Mouse (Mus musculus) stomach, postnatal 0 days (tissue): ENCODE results near the gene Myg1. TPM values are rescaled to one million over a fixed set of nuclear protein-coding genes. Genes with fewer than 3 reads are reported as not detected.

Experiments
- ATAC-seq: fragments of 200-750 bp; cut with Nextera tagmentation; 2 replicates; pipeline ENCODE4 v1.8.0; 2017; ENCODE audit not compliant: low FRiP score, low TSS enrichment
- DNase-seq: peaks from one replicate; pipeline ENCODE4 v3.0.0-alpha.2; 2016; ENCODE audit warnings: low spot score
- H3K27ac ChIP-seq: fragments of 300-500 bp; sonication (generic); replicated peaks from 2 replicates; pipeline ENCODE4 v1.5.1; 2014; ENCODE audit warnings: mild to moderate bottlenecking, control low read depth
- H3K27me3 ChIP-seq: fragments of 300-500 bp; sonication (generic); 2 replicates; pipeline ENCODE4 v1.6.1; 2014; ENCODE audit warnings: low read length; ENCODE audit not compliant: control insufficient read depth, insufficient read depth
- H3K36me3 ChIP-seq: fragments of 300-500 bp; sonication (generic); 2 replicates; pipeline ENCODE4 v1.6.1; 2014; ENCODE audit warnings: low read length, mixed read lengths; ENCODE audit not compliant: control insufficient read depth, insufficient read depth
- H3K4me1 ChIP-seq: fragments of 300-500 bp; sonication (generic); replicated peaks from 2 replicates; pipeline ENCODE4 v1.6.1; 2014; ENCODE audit warnings: antibody characterized with exemption; ENCODE audit not compliant: control insufficient read depth, insufficient read depth
- H3K4me2 ChIP-seq: fragments of 300-500 bp; sonication (generic); replicated peaks from 2 replicates; pipeline ENCODE4 v1.6.1; 2014; ENCODE audit warnings: low read depth, mild to moderate bottlenecking, control low read depth, moderate library complexity
- H3K4me3 ChIP-seq: fragments of 300-500 bp; sonication (generic); 2 replicates; pipeline ENCODE4 v1.5.1; 2014; ENCODE audit warnings: low read depth, low read length, control low read depth
- H3K9ac ChIP-seq: fragments of 300-500 bp; sonication (generic); 2 replicates; pipeline ENCODE4 v1.6.1; 2014; ENCODE audit warnings: mild to moderate bottlenecking, low read length, control low read depth, mixed read lengths
- H3K9me3 ChIP-seq: fragments of 300-500 bp; sonication (generic); 2 replicates; pipeline ENCODE4 v1.6.1; 2016; ENCODE audit warnings: low read length; ENCODE audit not compliant: control insufficient read depth
- CTCF ChIP-seq: IDR thresholded peaks from 2 replicates; pipeline ENCODE4 v1.5.1; 2016; ENCODE audit warnings: antibody characterized with exemption, low read depth, mild to moderate bottlenecking, moderate library complexity
- EP300 ChIP-seq: optimal IDR thresholded peaks from 2 replicates; pipeline ENCODE3; 2016; ENCODE audit warnings: antibody characterized with exemption
- WGBS: fragments of 180-500 bp; shearing (Covaris S2); extraction: QIAGEN DNeasy Blood & Tissue Kit; methylation state at CpG from one replicate; pipeline ENCODE4 v1.1.7; 2014; 5-methylcytosine and 5-hydroxymethylcytosine counted together
- polyA plus RNA-seq: library from polyadenylated mRNA; unstranded; fragments of >200 nt; fragmentation: Nextera tagmentation; extraction: Ambion mirVana; gene quantifications from 2 replicates; pipeline ENCODE4 v1.2.1, GENCODE M21; 2015

Gene Myg1
- polyA plus RNA-seq, 1 experiment from 2014 or later = 44.8 TPM

DNA sequence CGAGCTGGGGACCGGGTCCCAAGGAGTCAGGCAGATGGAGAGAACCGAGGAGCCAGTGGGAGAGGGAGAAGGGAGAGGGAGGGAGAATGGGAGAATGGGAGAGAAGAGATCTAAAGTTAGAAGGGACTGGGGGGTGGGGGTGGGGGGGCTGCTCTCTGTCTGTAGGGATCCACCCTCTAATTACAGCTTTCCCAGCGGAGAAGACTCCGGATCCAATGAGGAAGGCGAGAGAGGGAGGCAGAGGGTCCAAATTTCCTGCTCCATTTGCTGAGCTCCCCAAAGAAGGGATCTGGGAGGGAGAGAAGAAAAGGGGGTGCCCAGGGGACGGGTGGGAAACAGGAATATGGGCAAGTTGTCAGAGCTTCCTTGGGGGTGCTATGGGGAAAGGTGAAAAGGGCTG is 34.7 kb downstream of the Myg1 start:
- Histone ChIP-seq H3K36me3 (no peaks in the 10 kb centered on the region), H3K27me3 (no peaks in the 10 kb centered on the region; the same call in 1 of the 2 replicates), H3K9ac (no peak overlapping the region), H3K4me2 (peak overlapping the region; percentile 35), H3K27ac (no peak overlapping the region), H3K9me3 (no peaks in the 10 kb centered on the region), H3K4me3 (peak overlapping the region; percentile 17), H3K4me1 (peaks cover 5% of the 10 kb centered on the region; the same call in 1 of the 2 replicates)
- TF ChIP-seq EP300 (no peak), CTCF (no peak)
- ATAC-seq = no peak
- DNase-seq = no peak
- 12% methylated on average over 7 of the region's 7 CpGs for WGBS

DNA sequence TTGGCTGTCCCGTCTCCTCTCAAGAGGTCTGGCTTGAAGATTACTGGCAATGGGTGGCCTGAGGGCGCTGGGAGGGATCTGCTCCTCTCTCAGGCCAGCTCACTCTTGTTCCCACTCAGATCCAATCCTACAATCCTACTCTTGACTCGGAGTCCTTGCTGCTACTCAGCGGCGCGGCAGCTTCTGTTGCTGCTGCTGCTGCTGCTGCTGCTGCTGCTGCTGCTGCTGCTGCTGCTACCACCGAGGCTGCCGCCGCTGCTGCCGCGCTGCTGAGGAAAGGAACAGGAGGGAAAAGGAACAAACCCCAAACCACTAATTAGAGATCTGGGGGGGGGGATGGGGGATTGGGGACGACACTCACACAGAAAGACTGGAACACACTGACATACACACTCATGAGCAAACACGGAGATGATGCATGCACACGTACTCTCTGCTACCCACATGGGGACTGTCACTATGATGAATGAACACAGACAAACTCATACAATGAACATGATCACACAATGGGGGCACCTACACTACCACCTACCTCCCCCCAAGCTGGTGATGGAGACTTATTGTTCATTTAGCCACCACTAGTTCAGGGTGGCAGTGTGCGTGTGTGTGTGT is 35.3 kb downstream of the Myg1 start, which contains the start of gene Sp7:
Gene Sp7, minus strand, starts transcription at position 450 of the 612 bp plus-strand sequence.
- H3K4me1 ChIP-seq = peaks cover 5% of the 10 kb centered on the region; the same call in 1 of the 2 replicates
- no peak for TF ChIP-seq EP300
- no peak for TF ChIP-seq CTCF
- no peaks in the 10 kb centered on the region for H3K36me3 ChIP-seq
- no peak for DNase-seq
- H3K9me3 ChIP-seq = no peaks in the 10 kb centered on the region
- no peaks in the 10 kb centered on the region; the same call in 1 of the 2 replicates for H3K27me3 ChIP-seq
- ATAC-seq = no peak
- peak within 1 kb of the TSS; percentile 35 for H3K4me2 ChIP-seq
- no peak within 1 kb of the TSS for H3K9ac ChIP-seq
- 7% methylated on average over 15 of the region's 15 CpGs for WGBS
- no peak within 1 kb of the TSS for H3K27ac ChIP-seq
- H3K4me3 ChIP-seq = peak within 1 kb of the TSS; percentile 17

DNA sequence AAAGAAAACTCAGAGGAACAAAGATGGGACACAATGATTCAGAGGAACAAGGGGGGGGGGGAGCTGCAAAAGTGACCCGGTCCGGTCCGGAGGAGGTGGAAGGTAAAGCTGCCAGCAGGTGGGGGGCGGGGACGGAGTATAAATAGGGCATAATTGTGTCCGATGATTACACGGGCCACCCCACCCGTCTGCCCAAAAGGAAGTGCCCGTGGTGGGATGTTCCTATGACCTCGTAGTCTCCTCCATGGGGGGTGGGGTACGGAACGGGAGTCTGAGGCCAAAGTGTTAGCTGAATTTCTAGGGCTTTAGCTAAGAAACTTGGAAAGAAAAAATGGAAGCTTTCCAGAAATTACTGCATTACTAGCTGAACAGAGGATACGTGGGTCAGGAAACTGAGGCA is 38.5 kb downstream of the Myg1 start:
- ATAC-seq = no peak
- H3K27ac ChIP-seq = no peak overlapping the region

DNA sequence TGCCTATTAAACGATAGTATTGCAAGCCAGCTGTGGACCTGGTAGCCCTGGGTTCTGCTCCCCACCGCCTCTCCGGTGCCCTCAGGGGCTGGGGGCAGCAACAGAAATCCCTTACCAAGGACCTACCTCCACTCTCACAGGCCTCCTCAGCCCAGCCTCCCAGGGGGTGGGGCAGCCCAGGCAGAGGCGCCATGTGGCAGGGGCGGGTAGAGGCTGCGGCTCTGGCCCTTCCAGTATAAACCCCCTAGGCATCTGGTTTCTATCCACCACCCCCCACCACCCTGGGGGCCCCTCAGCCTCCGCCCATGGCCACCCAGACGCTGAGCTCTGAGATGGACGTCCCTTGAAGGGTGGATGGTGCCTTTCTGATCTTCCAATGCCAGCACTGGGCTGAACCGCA is 39.2 kb downstream of the Myg1 start:
- DNase-seq = peak; percentile 36
- TF ChIP-seq EP300 (no peak), CTCF (no peak)
- Histone ChIP-seq H3K9ac (0 out of 2 replicates have a peak overlapping the region, but pooled peaks have one; percentile 38), H3K4me2 (peak overlapping the region; percentile 36; the same call in 1 of the 2 replicates), H3K27ac (no peak overlapping the region), H3K36me3 (no peaks in the 10 kb centered on the region), H3K4me3 (no peak overlapping the region), H3K27me3 (no peaks in the 10 kb centered on the region; the same call in 1 of the 2 replicates), H3K9me3 (no peaks in the 10 kb centered on the region), H3K4me1 (peaks cover 5% of the 10 kb centered on the region; the same call in 1 of the 2 replicates)
- peak; percentile 64 for ATAC-seq
- 7% methylated on average over 10 of the region's 10 CpGs for WGBS

More for the DNA sequence above, 38.5 kb downstream of the Myg1 start:
- WGBS = 21% methylated on average over 13 of the region's 13 CpGs
- no peaks in the 10 kb centered on the region; the same call in 1 of the 2 replicates for H3K27me3 ChIP-seq
- no peak overlapping the region for H3K4me3 ChIP-seq
- no peaks in the 10 kb centered on the region for H3K36me3 ChIP-seq
- peaks cover 5% of the 10 kb centered on the region; the same call in 1 of the 2 replicates for H3K4me1 ChIP-seq
- TF ChIP-seq EP300 (no peak), CTCF (no peak)
- no peak for DNase-seq
- H3K9ac ChIP-seq = no peak overlapping the region
- no peaks in the 10 kb centered on the region for H3K9me3 ChIP-seq
- 0 out of 2 replicates have a peak overlapping the region, but pooled peaks have one; percentile 8 for H3K4me2 ChIP-seq

DNA sequence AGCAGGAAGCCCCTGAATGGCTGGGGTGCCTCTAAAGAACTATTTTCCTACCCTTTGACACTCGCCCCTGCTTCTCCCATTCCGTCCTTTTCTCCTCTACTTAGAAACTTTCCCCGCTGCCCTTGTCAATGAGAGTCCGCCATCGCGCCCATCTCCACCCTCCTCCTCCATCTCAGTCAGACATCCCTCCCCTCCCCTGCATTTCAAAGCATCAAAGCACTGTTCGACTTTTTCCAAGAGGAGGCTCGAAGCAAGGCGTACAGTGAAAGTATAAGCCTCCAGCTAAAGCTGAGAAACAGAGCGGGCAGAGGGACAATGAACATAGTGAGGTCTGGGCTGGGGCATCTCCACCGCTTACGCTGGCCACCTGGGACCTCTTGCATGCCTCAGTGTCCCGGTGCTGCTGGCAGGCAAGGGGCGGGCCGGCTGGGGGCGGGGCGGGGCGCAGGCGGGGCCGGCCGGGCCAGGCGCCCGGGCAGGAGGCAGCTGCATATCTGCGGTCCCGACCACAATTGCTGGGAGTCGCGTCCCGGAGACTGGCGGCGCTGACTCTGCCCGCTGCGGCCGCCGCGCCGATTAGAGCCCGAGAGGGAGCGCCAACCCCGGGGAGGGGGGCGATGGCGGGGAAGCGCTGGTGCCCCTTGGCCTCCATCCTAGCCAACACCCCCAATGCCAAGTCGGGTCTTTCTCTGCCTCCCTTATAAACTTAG is 45.1 kb downstream of the Myg1 start:
- peak overlapping the region; percentile 70 for H3K9ac ChIP-seq
- no peaks in the 10 kb centered on the region for H3K27me3 ChIP-seq
- 0 out of 2 replicates have a peak, but pooled peaks cover 3% of the 10 kb centered on the region for H3K4me1 ChIP-seq
- TF ChIP-seq EP300 (no peak), CTCF (no peak)
- peak overlapping the region; percentile 79 for H3K27ac ChIP-seq
- H3K36me3 ChIP-seq = no peaks in the 10 kb centered on the region
- under 1% methylated on average over 43 of the region's 43 CpGs for WGBS
- no peaks in the 10 kb centered on the region for H3K9me3 ChIP-seq
- peak; percentile 79 for DNase-seq
- peak overlapping the region; percentile 97 for H3K4me2 ChIP-seq
- H3K4me3 ChIP-seq = peak overlapping the region; percentile 64
- peak; percentile 77 for ATAC-seq

DNA sequence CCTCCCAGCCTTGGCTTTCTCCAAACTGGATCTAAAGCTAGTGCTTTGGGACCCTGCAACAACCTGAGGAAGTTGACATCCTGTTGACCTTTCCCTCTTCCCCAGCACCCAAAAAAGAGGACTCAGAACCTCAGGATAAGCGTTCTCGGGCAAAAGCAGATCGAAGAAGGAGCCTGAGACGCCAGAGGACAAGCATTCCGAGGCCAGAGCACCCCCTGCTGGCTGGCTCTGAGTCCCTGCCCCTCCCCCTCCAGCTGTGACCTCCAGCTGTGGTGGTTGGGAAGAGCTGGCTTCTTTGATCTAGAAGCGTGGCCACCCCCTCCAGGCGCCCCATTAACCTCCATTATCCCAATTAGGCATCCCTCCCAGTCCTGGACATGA is 45.6 kb downstream of the Myg1 start:
- no peaks in the 10 kb centered on the region for H3K27me3 ChIP-seq
- 3% methylated on average over 7 of the region's 7 CpGs for WGBS

More for the DNA sequence above, 45.6 kb downstream of the Myg1 start:
- peak overlapping the region; percentile 64 for H3K4me3 ChIP-seq
- H3K36me3 ChIP-seq = no peaks in the 10 kb centered on the region
- 0 out of 2 replicates have a peak, but pooled peaks cover 3% of the 10 kb centered on the region for H3K4me1 ChIP-seq
- H3K4me2 ChIP-seq = peak overlapping the region; percentile 97
- no peaks in the 10 kb centered on the region for H3K9me3 ChIP-seq
- peak overlapping the region; percentile 70 for H3K9ac ChIP-seq
- TF ChIP-seq EP300 (no peak), CTCF (peak; percentile 97)
- DNase-seq = peak; percentile 92
- H3K27ac ChIP-seq = peak overlapping the region; percentile 79
- ATAC-seq = peak; percentile 80
